Mouse (Mus musculus): ENCODE data around the gene Pik3cb. TPM values are rescaled to one million over a fixed set of nuclear protein-coding genes. Genes with fewer than 3 reads are reported as not detected.

The Pik3cb gene
- total and polyA plus RNA-seq, 3 experiments = 0.98 to 16.8 (median 4.0) TPM

- ATAC-seq (ENCODE audit: extremely low read depth, insufficient number of reproducible peaks, low FRiP score, poor library complexity, severe bottlenecking) = no peak
Measured at GRCm38 (mm10) chr9:99090546-99090945, 49.9 kb downstream of the Pik3cb start.

GRCm38 (mm10) chr9:99089904-99090303 is 50.5 kb downstream of the Pik3cb start:
- peaks cover 79% of the 10 kb centered on the region for H3K36me3 ChIP-seq (replicated peaks)
- DNase-seq (ENCODE audit: low spot score) = no peak

More at GRCm38 (mm10) chr9:99090546-99090945, 49.9 kb downstream of the Pik3cb start:
- peaks cover 6% of the 10 kb centered on the region for H3K4me1 ChIP-seq (ENCODE audit: insufficient read depth, low read depth, low read length)
- no peak for DNase-seq (ENCODE audit: low spot score)
- no peaks in the 10 kb centered on the region for H3K9me3 ChIP-seq (replicated peaks)
- H3K27me3 ChIP-seq (ENCODE audit: insufficient read depth, low read length) = no peaks in the 10 kb centered on the region
- no peak overlapping the region for H3K4me3 ChIP-seq (ENCODE audit: low read depth, low read length)
- peaks cover 80% of the 10 kb centered on the region for H3K36me3 ChIP-seq (replicated peaks)
- TF ChIP-seq GATA2 (IDR thresholded peaks at IDR 0.05; ENCODE audit: borderline replicate concordance, low read depth, low read length) (no peak), TAL1 (conservative IDR thresholded peaks at IDR 0.05; ENCODE audit: low read depth, low read length) (no peak), GATA1 (IDR thresholded peaks at IDR 0.05; ENCODE audit: borderline replicate concordance, low read length) (no peak)

GRCm38 (mm10) chr9:99081718-99082117 is 58.7 kb downstream of the Pik3cb start:
- no peak overlapping the region for H3K4me3 ChIP-seq (ENCODE audit: low read depth, low read length)
- H3K36me3 ChIP-seq (replicated peaks) = peaks cover 70% of the 10 kb centered on the region
- ATAC-seq (ENCODE audit: extremely low read depth, insufficient number of reproducible peaks, low FRiP score, poor library complexity, severe bottlenecking) = no peak
- no peaks in the 10 kb centered on the region for H3K27me3 ChIP-seq (ENCODE audit: insufficient read depth, low read length)
- H3K4me1 ChIP-seq (ENCODE audit: insufficient read depth, low read depth, low read length) = peaks cover 9% of the 10 kb centered on the region; the same call in 1 of the 2 replicates
- no peak for DNase-seq (ENCODE audit: low spot score)
- TF ChIP-seq GATA2 (IDR thresholded peaks at IDR 0.05; ENCODE audit: borderline replicate concordance, low read depth, low read length) (no peak), CTCF (IDR thresholded peaks at IDR 0.05; ENCODE audit: low read depth, low read length) (no peak), GATA1 (IDR thresholded peaks at IDR 0.05; ENCODE audit: borderline replicate concordance, low read length) (no peak), TAL1 (conservative IDR thresholded peaks at IDR 0.05; ENCODE audit: low read depth, low read length) (no peak), POLR2AphosphoS5 (IDR thresholded peaks at IDR 0.05; ENCODE audit: insufficient replicate concordance, low read depth, low read length) (no peak)
- H3K9me3 ChIP-seq (replicated peaks) = no peaks in the 10 kb centered on the region

More at GRCm38 (mm10) chr9:99089904-99090303, 50.5 kb downstream of the Pik3cb start:
- Histone ChIP-seq H3K27me3 (ENCODE audit: insufficient read depth, low read length) (no peaks in the 10 kb centered on the region), H3K4me3 (ENCODE audit: low read depth, low read length) (no peak overlapping the region), H3K4me1 (ENCODE audit: insufficient read depth, low read depth, low read length) (no peaks in the 10 kb centered on the region; the same call in 1 of the 2 replicates), H3K9me3 (replicated peaks) (no peaks in the 10 kb centered on the region)
- TF ChIP-seq TAL1 (conservative IDR thresholded peaks at IDR 0.05; ENCODE audit: low read depth, low read length) (no peak), CTCF (IDR thresholded peaks at IDR 0.05; ENCODE audit: low read depth, low read length) (no peak), POLR2AphosphoS5 (IDR thresholded peaks at IDR 0.05; ENCODE audit: insufficient replicate concordance, low read depth, low read length) (no peak), GATA2 (IDR thresholded peaks at IDR 0.05; ENCODE audit: borderline replicate concordance, low read depth, low read length) (no peak), GATA1 (IDR thresholded peaks at IDR 0.05; ENCODE audit: borderline replicate concordance, low read length) (no peak)
- no peak for ATAC-seq (ENCODE audit: extremely low read depth, insufficient number of reproducible peaks, low FRiP score, poor library complexity, severe bottlenecking)

GRCm38 (mm10) chr9:99081308-99081707 is 59.1 kb downstream of the Pik3cb start:
- Histone ChIP-seq H3K9me3 (replicated peaks) (no peaks in the 10 kb centered on the region), H3K4me1 (ENCODE audit: insufficient read depth, low read depth, low read length) (peaks cover 9% of the 10 kb centered on the region; the same call in 1 of the 2 replicates), H3K27me3 (ENCODE audit: insufficient read depth, low read length) (no peaks in the 10 kb centered on the region), H3K4me3 (ENCODE audit: low read depth, low read length) (no peak overlapping the region), H3K36me3 (replicated peaks) (peaks cover 68% of the 10 kb centered on the region)
- no peak for DNase-seq (ENCODE audit: low spot score)
- ATAC-seq (ENCODE audit: extremely low read depth, insufficient number of reproducible peaks, low FRiP score, poor library complexity, severe bottlenecking) = no peak
- TF ChIP-seq POLR2AphosphoS5 (IDR thresholded peaks at IDR 0.05; ENCODE audit: insufficient replicate concordance, low read depth, low read length) = no peak
- no peak for TF ChIP-seq GATA2 (IDR thresholded peaks at IDR 0.05; ENCODE audit: borderline replicate concordance, low read depth, low read length)
- no peak for TF ChIP-seq CTCF (IDR thresholded peaks at IDR 0.05; ENCODE audit: low read depth, low read length)
- TF ChIP-seq TAL1 (conservative IDR thresholded peaks at IDR 0.05; ENCODE audit: low read depth, low read length) = no peak
- TF ChIP-seq GATA1 (IDR thresholded peaks at IDR 0.05; ENCODE audit: borderline replicate concordance, low read length) = no peak

- H3K4me1 ChIP-seq (ENCODE audit: insufficient read depth, low read depth, low read length) = peaks cover 9% of the 10 kb centered on the region; the same call in 1 of the 2 replicates
- ATAC-seq (ENCODE audit: extremely low read depth, insufficient number of reproducible peaks, low FRiP score, poor library complexity, severe bottlenecking) (no peak), DNase-seq (ENCODE audit: low spot score) (no peak)
- H3K36me3 ChIP-seq (replicated peaks) = peaks cover 61% of the 10 kb centered on the region
- H3K9me3 ChIP-seq (replicated peaks) = no peaks in the 10 kb centered on the region
- H3K27me3 ChIP-seq (ENCODE audit: insufficient read depth, low read length) = no peaks in the 10 kb centered on the region
- H3K4me3 ChIP-seq (ENCODE audit: low read depth, low read length) = no peak overlapping the region
- TF ChIP-seq GATA1 (IDR thresholded peaks at IDR 0.05; ENCODE audit: borderline replicate concordance, low read length) (no peak), CTCF (IDR thresholded peaks at IDR 0.05; ENCODE audit: low read depth, low read length) (no peak), GATA2 (IDR thresholded peaks at IDR 0.05; ENCODE audit: borderline replicate concordance, low read depth, low read length) (no peak), TAL1 (conservative IDR thresholded peaks at IDR 0.05; ENCODE audit: low read depth, low read length) (no peak), POLR2AphosphoS5 (IDR thresholded peaks at IDR 0.05; ENCODE audit: insufficient replicate concordance, low read depth, low read length) (no peak)
Measured at GRCm38 (mm10) chr9:99080657-99081056, 59.8 kb downstream of the Pik3cb start.

GRCm38 (mm10) chr9:99074462-99074861 is 66.0 kb downstream of the Pik3cb start:
- Histone ChIP-seq H3K4me3 (ENCODE audit: low read depth, low read length) (no peak overlapping the region), H3K27me3 (ENCODE audit: insufficient read depth, low read length) (no peaks in the 10 kb centered on the region), H3K4me1 (ENCODE audit: insufficient read depth, low read depth, low read length) (peaks cover 10% of the 10 kb centered on the region), H3K9me3 (replicated peaks) (no peaks in the 10 kb centered on the region), H3K36me3 (replicated peaks) (peaks cover 60% of the 10 kb centered on the region)
- DNase-seq (ENCODE audit: low spot score) (no peak), ATAC-seq (ENCODE audit: extremely low read depth, insufficient number of reproducible peaks, low FRiP score, poor library complexity, severe bottlenecking) (no peak)
- TF ChIP-seq TAL1 (conservative IDR thresholded peaks at IDR 0.05; ENCODE audit: low read depth, low read length) (no peak), POLR2AphosphoS5 (IDR thresholded peaks at IDR 0.05; ENCODE audit: insufficient replicate concordance, low read depth, low read length) (no peak)
